Mouse (Mus musculus): ENCODE data around the gene Acp7. TPM values are rescaled to one million over a fixed set of nuclear protein-coding genes. Genes with fewer than 3 reads are reported as not detected.
"Not testable (repeated sequence)": the region's sequence is repeated elsewhere in the genome, so short reads cannot be mapped to it uniquely, and the experiment has no call there.

Gene Acp7
- not detected for total RNA-seq (2021)
- not detected in 2 replicates for polyA plus RNA-seq (2012; rRNA removed)
- long read RNA-seq, partial matches to known transcripts, result 0 of 1 reads
- long read RNA-seq, other reads (novel, unspliced or antisense), result 1 of 1 reads

DNA sequence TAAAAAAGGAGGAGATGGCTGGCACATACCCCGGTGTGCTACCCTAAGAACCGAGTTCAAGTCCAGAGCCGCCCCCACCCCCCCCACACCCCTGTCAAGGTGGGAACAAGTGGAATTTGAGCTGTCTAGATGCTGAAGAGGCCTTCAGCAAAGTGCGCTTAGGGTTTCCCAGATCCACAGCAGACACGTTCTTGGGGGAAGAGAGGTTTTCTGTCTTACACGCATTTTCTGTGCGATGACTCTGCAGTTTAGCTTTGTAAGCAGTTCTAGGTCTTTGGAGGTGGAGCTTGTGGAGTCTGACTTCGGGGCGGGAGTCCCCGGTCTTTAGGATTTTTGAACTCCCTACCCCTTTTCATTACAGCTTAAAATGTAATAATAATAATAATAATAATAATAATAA is at the start of gene Acp7:
Gene Acp7 (minus strand): TSS at position 260 of the 400 bp plus-strand sequence.
- no peak for DNase-seq

DNA sequence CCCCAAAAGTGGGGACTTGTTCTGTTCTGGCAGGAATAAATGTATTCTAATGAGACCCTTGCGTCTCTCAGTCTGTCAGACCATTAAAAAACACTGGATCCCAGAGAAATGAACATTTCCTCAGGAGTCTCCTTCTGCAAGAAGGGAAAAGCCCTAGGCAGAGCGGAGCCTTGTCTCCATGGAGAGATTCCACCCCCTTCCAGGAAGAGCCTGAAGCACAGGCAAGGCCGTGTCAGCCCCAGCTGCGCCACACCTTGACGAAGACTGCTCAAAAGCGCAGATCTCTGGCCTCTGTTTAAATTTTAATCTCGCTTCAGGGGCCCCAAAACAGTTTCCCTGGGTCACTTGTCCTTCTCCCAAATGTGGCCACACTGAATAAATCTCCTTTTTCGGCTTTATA is 46.5 kb upstream of the Acp7 start:
- DNase-seq, result no peak

GRCm38 (mm10) chr7:28676811-28677541 is 45.8 kb upstream of the Acp7 start:
- no peak for DNase-seq

DNA sequence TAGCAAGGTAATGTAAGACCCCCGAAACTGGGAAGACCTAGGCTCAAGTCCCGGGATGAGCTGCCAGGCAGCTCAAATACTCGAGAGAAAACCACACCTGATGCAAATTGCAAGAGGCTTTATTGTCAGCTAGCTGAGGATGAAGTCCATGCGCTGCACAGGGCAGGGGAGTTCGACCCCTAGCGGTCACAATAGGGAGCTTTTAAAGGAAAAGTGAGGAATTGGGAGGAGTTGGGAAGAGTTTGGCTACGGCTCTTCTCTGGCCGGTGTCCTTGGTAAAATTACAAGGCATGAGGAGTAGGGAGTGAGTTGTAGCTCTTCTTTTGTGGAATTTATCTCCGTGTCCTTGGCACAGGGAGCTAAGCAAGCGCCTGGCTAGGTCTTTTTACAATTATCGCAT is 44.6 kb upstream of the Acp7 start:
- peak; percentile 73 for DNase-seq

DNA sequence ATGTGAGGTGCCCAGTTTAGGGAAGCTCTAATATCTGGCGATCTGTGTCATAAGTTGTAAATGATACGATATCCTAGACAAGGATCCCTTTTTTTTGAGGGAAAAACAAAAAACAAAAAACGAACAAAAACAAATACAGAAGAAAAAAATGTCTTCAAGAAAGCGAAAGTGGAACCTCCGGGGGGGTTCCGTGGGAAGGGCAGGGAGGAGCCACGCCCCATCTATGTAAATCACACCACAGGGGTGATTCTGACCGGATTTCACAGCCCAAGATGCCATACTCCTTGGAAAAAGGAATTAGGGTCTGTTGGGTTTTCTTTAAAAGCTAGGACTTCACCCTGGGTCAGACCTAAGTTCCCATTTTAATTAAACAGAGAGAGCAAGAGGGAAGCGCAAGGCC is 43.9 kb upstream of the Acp7 start:
- no peak for DNase-seq

GRCm38 (mm10) chr7:28672786-28673185 is 41.7 kb upstream of the Acp7 start:
- DNase-seq, result not testable (repeated sequence)

DNA sequence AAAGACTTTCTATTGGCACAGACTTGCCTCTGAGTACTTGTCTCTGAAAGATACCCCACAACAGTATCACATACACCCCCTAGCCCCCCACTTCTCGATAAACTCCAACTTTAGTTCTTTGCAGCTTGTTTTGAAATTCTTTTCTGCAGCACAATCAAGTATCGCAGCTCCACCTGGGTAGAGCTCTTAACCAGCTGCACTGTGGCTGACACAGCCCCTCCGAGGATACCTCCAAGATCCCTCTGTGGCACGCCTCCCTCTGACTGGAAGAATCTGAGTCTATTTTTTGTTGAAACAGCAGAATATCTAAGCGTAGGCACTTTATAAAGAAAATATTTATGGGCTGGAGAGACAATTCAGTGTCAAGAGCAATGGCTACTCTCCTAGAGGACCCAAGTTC is 41.1 kb upstream of the Acp7 start:
- DNase-seq, result no peak

DNA sequence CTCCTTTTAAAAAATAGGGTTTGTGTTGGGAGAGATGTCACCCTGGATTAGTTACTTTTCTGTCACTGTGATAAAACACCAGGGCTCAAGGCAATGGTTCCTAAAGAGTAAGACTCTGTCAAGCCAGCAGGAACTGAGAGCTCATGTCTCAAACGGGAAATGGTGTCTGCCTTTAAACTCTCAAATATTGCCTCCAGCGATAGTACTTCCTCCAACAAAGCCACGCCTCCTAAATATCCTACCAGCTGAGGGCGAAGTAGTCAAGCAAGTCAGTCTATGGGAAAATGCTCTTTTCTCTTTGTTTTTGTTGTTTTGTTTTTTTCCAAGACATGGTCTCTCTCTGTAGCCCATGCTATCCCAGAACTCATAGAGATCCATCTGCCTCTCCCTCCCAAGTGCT is 40.0 kb upstream of the Acp7 start:
- no peak for DNase-seq

DNA sequence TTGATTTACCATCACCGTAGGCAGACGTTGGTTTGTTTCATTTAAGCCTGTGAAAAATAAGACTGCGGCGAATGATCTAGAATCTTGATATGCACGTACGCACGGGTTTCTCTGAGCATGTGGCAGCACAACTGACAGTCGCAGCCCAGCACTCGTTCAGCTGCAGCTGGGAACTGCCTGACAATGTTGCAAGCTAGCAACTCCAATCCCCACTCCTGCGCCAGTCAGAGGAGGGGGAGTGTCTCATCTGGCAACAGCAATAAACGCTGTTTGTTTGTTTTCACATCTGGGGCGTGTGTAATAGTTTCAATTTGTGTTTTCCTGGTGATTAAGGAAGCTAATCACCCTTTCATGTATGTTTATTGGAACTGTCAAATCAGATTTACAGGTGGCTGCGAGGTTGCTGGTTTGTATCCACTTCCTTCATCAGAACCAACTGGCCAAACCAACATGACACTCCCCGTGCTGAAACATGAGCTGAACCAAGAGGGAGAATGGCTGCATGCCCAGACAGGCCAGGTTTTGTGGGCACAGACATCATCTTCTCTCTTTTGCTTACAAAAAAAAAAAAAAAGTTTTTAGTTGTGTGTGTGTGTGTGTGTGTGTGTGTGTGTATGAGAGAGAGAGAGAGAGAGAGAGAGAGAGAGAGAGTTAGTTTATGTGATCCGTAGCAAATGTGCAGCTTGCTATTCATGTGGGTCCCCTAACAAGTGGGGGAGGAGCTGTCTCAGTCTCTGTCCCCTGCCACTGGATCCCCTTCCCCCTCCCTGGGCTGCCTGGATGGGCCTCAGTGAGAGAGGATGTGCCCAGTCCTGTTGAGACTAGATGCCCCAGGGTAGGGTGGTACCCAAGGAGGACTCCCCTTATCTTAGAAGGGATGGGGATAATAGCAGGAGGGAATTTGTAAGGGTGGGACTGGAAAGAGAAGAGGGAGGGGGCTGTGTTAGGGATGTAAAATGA is 34.8 kb upstream of the Acp7 start:
- no peak for DNase-seq

DNA sequence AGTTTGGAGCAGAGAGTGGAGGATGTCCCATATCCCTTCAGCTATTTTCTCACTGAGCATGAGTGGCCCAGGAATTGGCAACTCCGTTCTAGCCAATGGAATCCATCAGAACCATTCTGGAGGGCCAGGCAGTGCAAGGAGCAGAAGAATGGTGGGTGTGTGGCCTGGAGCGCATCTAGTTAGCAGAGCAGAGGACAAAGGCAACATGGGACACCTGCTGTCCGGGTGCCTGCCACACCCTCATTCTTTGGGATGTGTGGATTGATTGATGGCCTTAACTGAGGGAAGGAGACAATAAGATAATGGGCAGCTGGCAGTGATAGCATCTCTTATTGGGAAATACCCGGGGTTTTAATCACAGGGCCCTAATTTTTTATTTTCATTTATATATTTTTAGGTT is 25.3 kb upstream of the Acp7 start:
- DNase-seq, result no peak

GRCm38 (mm10) chr7:28651157-28651556 is 20.0 kb upstream of the Acp7 start:
- no peak for DNase-seq

- DNase-seq, result no peak
These were observed 15.9 kb upstream of the Acp7 start for GRCm38 (mm10) chr7:28647016-28647415.

DNA sequence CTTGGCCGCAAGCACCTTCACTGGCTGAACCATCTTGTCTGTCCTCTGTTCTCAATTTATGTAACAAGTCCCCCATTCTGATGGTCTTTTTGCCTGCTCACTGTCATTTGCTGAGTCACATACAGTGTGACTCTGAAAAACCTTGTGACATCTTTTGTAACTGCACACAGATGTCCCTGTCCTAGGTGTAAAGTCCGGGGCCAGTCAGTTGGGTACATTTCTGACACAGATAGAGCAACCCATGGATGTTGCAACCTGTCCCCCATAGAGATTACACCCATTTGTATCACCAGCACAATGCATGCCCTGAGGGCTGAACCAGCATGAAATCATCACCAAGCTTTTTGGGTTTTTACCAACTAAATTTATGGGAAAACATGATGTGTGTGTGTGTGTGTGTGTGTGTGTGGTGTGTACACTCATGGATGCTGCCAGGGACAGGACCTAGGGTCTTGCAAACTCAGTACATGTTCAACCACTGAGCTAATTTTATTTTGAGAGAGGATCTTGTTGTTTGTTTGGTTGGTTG is 14.9 kb upstream of the Acp7 start:
- no peak for DNase-seq

DNA sequence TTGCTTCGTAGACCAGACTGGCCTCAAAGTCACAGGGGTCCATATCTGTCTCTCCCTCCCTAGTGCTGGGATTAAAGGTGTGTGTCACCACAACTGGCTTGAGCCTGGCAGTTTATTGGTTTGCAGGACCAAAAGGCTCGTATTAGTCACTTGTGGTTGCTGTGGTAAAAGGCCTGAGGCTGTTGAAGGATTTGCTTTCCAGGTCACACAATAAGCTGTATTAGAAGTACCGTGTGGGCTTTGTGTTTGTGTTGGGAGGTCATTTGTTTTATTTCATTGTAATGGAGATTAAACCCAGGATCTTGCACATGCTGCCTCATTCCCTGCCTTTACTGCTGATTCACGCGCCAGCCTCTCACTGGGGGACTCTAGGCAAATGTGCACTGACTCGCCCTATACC is 14.2 kb upstream of the Acp7 start:
- DNase-seq, result no peak

DNA sequence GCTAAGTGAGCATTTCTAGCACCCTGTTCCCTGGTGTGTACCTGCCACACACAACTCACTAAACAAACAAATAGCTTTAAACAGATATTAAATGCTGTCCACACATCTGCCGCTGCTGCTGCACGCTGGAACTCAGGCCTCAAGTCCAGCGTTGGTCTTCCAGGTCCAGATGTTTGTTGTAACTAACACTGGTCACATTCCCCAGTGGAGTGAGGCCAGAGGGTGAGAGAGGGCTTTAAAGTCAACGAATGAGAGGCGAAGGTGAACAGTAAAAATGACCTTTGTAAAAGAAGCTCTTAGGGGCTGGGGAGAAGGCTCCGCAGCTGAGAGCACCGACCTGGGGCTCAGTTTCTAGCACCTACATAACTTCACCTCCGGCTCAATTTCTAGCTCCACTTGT is 10.4 kb upstream of the Acp7 start:
- DNase-seq, result no peak

DNA sequence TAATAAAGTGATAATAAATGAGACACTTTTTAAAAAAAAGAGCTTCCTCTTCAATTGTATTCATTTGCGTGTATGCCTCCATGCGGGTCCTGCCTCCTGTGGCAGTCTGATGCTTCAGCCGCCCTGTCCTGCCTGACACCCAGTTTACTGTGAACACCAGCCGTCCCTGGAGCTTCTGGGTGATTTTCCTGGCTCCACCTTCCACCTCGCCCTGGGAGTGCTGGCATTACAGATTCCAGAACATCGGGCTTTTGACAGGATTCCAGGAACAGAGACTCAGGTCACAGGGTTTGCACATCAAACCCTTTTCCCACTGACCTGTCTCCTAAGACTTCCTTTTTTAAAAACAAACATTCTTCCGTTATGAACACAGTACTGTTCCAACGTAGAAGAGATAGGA is 6.4 kb upstream of the Acp7 start:
- peak; percentile 12 for DNase-seq

DNA sequence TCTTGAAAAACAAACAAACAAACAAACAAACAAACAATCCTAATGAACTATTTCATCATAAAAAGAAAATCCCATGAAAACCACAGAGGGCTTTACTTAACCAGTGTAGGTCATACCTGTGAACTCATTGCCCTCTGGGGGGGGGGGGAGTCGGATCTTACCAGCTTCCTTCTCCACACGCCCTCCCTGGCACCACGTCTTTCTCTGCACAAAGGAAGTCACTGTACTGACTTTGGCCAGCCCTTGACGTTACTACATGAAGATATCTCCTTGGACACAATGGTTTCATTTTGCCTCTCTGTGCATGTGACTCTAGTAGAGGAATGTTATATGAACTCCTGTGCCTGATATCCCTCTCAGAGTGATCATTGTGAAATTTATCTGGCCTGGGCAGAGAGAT is 3.0 kb upstream of the Acp7 start:
- no peak for DNase-seq

DNA sequence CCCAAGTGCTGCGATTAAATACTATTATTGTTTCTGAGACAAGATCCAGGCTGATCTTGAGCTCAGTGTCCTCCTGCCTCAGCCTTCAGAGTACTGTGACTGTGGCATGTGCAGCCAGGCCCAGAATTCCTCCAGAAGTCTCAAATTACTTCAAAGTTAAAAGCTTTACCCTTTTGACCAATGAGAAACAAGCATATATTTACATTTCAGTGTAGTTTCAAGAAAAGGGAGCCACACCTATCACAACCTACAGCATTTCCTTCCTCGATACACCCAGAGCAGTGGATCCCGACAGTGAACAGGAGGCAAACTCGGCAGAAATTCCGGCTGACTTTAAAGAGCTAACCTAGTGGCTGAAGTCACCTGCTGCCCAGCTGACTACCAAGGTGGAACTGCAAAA is 6.3 kb downstream of the Acp7 start:
- DNase-seq, result no peak

DNA sequence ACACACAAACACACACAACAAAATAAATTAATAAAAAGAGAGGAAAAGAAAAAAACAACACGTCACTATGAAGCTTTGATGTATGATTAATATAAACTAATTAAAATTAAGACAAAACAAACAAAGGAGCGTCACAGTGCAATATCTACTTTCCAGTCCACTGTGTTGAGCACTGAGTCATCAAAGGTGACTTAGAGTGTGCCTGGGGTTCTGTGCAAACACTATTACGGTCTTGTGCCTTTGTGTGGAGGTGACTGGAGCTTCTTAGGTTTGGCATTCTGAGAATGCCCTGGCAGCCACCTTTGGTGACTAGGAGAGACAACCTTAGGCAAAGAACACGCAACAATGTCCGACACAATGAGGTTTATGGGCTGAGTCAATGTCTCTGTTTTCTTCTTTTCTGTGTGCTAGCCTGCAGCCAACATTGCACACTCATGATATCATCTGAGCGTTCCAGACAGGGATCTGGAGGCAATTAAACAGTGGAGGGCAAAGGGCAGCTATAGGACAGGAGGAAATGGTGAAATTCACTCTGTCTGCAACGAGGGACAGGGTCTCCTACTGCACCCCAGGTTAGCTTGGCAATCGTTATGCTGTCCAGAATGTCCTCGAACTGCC is 11.9 kb downstream of the Acp7 start:
- DNase-seq, result no peak

- DNase-seq, result peak; percentile 82
These were observed 25.2 kb downstream of the Acp7 start for GRCm38 (mm10) chr7:28605951-28606350.

GRCm38 (mm10) chr7:28603788-28604187 is 27.3 kb downstream of the Acp7 start:
- DNase-seq, result not testable (repeated sequence)

DNA sequence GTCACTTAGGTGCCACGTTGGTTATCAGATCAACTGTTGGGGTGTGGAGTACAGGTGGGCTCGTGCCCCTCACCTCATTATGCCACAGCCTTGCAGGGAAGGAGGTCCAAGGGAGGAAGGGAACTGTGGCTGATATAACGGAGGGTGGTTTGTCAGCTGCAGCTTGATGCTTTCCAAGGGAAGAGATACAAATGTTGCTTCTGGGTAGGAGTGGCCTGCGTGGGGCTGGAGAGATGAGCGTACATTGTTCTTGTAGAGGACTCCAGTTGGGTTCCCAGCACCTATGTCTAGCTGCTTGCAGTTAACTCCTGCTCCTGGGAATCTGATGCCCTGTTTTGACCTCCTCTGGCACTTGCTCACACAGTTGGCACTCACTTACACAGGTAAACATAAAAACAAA is 28.0 kb downstream of the Acp7 start:
- DNase-seq, result no peak
